Mouse (Mus musculus) layer of hippocampus, postnatal 10 days (tissue): ENCODE results near the gene Vmn2r12. TPM values are rescaled to one million over a fixed set of nuclear protein-coding genes. Genes with fewer than 3 reads are reported as not detected.
"Not testable (repeated sequence)": the region's sequence is repeated elsewhere in the genome, so short reads cannot be mapped to it uniquely, and the experiment has no call there.

ENCODE experiments used
- DNase-seq, 2 experiments: peaks; one replicate each; pipeline ENCODE4 v3.0.0; 2021; ENCODE audit warnings: low spot score in 2 of 2
- long read RNA-seq: library from polyadenylated mRNA; stranded (forward); transcript quantifications from one replicate; pipeline ENCODE4 v2.0.0, GENCODE M21; 2023
- total RNA-seq, 2 experiments: library from RNA; stranded (reverse); gene quantifications; 2 replicates each; pipeline ENCODE4 v1.2.3; 2021

Vmn2r12 gene
- total RNA-seq = not detected
- long read RNA-seq = 0 reads

GRCm38 (mm10) chr5:109097850-109098249 lies at the start of gene Vmn2r12:
Gene Vmn2r12 (minus strand): TSS chr5:109097950.
- DNase-seq = not testable (repeated sequence)

DNA sequence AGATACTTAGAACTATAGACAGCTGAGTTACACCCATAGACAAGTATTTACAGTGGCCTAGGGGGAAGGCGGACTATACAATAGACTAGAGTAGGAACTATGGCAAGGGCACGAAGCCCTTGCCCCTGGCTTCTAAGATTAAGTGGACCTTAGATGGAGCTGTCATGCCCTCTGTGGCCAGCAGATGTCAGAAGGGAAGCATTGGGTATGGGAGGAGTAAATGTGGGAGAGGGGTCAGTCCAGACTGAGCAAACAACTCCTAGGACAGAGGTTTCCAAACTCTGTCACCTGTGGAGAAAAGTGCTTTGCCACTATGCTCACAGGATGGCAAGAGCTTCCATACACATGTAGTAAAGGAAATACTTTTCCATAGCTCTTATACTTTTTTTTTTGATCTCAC lies 41.8 kb upstream of the Vmn2r12 start:
- no peak for DNase-seq

- DNase-seq = no peak
Measured at GRCm38 (mm10) chr5:109136731-109137130, 39.0 kb upstream of the Vmn2r12 start.

GRCm38 (mm10) chr5:109096482-109096881 lies 1.3 kb downstream of the Vmn2r12 start:
- not testable (repeated sequence) for DNase-seq

- not testable (repeated sequence) for DNase-seq
Measured at GRCm38 (mm10) chr5:109072016-109072415, 25.7 kb downstream of the Vmn2r12 start.

- not testable (repeated sequence) for DNase-seq
Measured at GRCm38 (mm10) chr5:109059469-109059868, 38.3 kb downstream of the Vmn2r12 start, which contains the start of gene Vmn2r11. Gene Vmn2r11 (minus strand): TSS chr5:109059569.

DNA sequence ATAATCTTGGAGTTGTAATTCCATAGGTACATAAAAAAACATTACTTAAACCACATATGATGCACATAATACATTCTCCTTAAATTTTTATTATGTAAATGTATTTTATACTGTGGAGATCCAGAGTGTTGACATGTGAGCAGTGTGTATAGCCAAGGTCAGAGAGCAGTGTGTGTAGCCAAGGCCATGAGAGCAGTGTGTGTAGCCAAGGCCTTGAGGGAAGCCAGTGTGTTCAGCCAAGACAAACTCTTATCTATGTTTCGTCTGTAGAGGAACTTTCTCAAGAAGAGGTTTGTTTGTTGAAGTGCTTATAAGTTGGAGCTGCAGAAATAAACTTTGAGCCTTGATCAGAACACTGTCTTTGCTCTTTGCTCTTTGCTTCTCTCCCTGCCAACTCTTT lies 42.5 kb downstream of the Vmn2r12 start:
- no peak for DNase-seq

Other genes starting within 250 kb of the Vmn2r12 start
- gene Vmn2r9, start 245.3 kb downstream of the Vmn2r12 start, total RNA-seq = not detected
- not detected for gene Vmn2r10, start 91.4 kb downstream of the Vmn2r12 start, total RNA-seq
- gene Vmn2r11, start 38.4 kb downstream of the Vmn2r12 start, total RNA-seq = not detected
- gene Vmn2r13, start 94.2 kb upstream of the Vmn2r12 start, total RNA-seq = not detected
- gene Vmn2r14, start 126.8 kb upstream of the Vmn2r12 start, total RNA-seq = not detected
- gene Vmn2r15, start 199.7 kb upstream of the Vmn2r12 start, total RNA-seq = not detected
- gene Vmn2r16, start 232.2 kb upstream of the Vmn2r12 start, total RNA-seq = not detected